Mouse (Mus musculus): ENCODE measurements at regions not wholly inside any gene's neighbourhood (a gene's known extent, or its start where the extent isn't known, plus 50 kb on each side); places are given as distances from the start of the nearest gene placed in this dataset.

DNA sequence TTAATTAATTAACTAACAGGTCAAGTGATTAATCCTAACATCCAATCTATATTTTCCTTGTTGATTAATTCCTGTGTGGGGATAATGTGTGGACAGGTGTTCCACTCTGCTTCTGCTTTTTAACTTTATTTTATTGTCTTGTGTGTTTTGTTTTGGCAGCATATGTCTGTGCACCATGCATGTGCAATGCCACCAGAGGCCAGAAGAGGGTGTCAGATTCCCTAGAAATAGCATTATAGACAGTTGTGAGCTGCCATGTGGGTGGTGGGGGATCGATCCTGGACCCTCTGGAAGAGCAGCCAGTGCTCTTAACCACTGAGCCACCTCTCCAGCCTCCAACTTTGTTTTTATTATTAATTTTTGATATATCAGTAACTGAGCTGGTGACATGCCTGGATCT is 65.6 kb downstream of the En1 start:
- H3K36me3 ChIP-seq, result no peaks in the 10 kb centered on the region
- H3K9me3 ChIP-seq, result no peaks in the 10 kb centered on the region
- H3K27ac ChIP-seq, result no peak overlapping the region
- no peaks in the 10 kb centered on the region for H3K4me1 ChIP-seq (replicated peaks)
- H3K4me3 ChIP-seq, result no peak overlapping the region
- H3K27me3 ChIP-seq (ENCODE audit: insufficient read depth, poor library complexity, severe bottlenecking), result no peaks in the 10 kb centered on the region
- DNase-seq (ENCODE audit: low spot score), result no peak
- whole genome bisulfite sequencing, result 83% methylated on average over 1 of the region's 1 CpGs

DNA sequence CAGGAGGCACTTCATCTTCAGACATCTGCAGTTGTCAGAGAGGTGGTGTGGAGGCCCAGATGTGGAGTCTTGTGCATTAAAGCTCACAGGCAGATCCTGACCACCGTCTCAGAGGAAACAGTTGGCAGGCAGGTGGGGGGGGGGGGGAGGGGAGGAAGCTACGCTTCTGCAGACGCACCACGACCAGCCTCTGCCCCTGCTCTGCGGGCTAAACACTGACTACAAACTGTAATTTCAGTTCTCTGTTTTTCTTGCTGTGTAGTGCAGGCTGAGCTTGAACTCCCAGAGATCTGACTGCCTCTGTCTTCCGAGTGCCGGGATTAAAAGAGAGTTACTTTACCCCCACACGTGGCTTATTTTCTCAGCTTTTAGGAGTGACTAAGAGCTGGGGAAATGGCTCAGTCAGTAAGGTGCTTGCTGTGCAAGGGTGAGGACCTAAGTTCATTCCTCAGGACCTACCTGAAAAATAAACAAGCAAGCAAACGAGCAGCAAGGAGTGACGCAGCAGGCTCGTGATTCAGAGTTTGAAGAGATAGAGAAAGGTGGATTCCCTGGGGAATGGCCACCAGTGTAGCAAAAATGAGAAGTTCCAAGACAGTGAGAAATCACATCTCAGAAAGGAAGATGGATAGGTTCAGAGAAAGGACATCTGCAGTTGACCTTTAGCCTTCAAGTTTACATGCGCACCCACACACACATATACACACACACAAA is 81.5 kb downstream of the En1 start:
- H3K9me3 ChIP-seq, result no peaks in the 10 kb centered on the region
- H3K4me1 ChIP-seq (replicated peaks), result no peaks in the 10 kb centered on the region; the same call in 1 of the 2 replicates
- H3K27ac ChIP-seq, result no peak overlapping the region
- 0 out of 2 replicates have a peak, but pooled peaks cover 3% of the 10 kb centered on the region for H3K27me3 ChIP-seq (ENCODE audit: insufficient read depth, poor library complexity, severe bottlenecking)
- no peak overlapping the region for H3K4me3 ChIP-seq
- DNase-seq (ENCODE audit: low spot score), result no peak
- 67% methylated on average over 12 of the region's 12 CpGs for WGBS
- no peaks in the 10 kb centered on the region for H3K36me3 ChIP-seq

DNA sequence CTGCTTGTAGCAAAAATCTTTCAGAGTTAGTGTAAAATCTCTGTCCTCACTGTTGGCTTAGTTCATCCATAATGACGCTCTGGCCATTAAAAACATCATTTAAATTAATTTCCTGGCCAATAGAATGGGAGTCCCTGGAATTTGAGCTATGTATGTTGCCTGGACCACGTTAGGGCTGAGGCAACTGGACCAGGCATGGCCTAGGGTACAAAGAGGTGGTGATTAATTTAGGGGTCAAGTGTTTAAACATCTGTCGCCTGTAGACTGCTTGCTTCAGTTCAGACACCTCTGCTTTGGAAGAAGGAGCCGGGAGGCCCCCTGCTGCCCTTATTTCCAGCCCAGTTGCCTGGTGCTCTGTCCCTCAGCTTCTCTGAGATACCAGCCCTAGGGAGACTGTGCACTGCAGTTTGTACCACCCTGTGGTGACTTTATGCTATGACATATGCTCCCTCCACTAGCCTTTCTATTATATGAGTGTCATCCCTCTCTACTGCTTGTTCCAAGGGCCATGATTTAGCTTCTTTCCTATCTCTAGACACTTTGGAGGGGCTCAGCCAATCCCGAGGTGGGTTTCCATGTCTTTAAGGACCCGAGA is 83.5 kb downstream of the En1 start:
- Histone ChIP-seq H3K36me3 (no peaks in the 10 kb centered on the region), H3K4me3 (no peak overlapping the region), H3K27ac (no peak overlapping the region), H3K9me3 (no peaks in the 10 kb centered on the region), H3K27me3 (ENCODE audit: insufficient read depth, poor library complexity, severe bottlenecking) (0 out of 2 replicates have a peak, but pooled peaks cover 3% of the 10 kb centered on the region), H3K4me1 (replicated peaks) (no peaks in the 10 kb centered on the region; the same call in 1 of the 2 replicates)
- 60% methylated on average over 6 of the region's 6 CpGs for WGBS
- DNase-seq (ENCODE audit: low spot score), result peak; percentile 15

DNA sequence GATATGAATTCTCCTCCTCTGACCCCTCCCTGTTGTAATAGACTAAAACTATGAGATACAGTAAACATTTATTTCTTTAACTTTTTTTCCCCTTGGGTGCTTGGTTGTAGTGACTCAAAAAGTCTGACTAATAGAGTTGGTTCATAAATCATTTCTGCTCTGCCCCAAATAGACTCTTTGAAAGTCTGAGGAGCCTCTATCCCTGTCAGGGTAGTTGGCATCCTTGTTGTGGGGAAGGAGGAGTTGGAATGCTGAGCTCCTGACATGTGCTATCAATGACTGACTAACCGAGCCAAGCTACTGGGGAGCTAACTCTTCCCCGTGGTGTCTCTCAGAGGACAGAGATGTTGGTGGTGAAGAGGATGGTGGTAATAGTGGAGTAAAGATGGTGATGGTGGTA is 89.4 kb downstream of the En1 start:
- H3K4me3 ChIP-seq, result no peak overlapping the region
- H3K27me3 ChIP-seq (ENCODE audit: insufficient read depth, poor library complexity, severe bottlenecking), result 0 out of 2 replicates have a peak, but pooled peaks cover 3% of the 10 kb centered on the region
- no peak for DNase-seq (ENCODE audit: low spot score)
- WGBS, result 87% methylated on average over 2 of the region's 2 CpGs
- H3K9me3 ChIP-seq, result no peaks in the 10 kb centered on the region
- no peak overlapping the region for H3K27ac ChIP-seq
- no peaks in the 10 kb centered on the region for H3K4me1 ChIP-seq (replicated peaks)
- H3K36me3 ChIP-seq, result no peaks in the 10 kb centered on the region

DNA sequence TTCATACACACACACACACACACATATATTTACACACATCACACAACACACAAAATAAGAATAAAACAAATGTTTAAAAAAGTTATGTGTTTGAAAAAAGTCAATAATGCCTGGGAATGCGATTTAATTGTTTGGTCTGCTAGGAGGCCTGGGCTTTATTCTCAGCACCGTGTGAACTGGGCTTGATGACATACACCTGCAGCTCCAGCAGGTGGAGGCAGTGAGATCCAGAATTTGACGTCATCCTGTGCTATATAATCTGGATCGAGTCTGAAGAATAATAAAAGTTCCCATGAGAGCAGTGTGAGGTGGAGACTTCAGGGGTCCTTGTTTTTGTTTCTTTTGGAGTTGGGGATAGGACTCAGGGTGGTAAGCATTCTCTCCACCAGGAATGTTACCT is 96.0 kb downstream of the En1 start:
- Histone ChIP-seq H3K27ac (no peak overlapping the region), H3K9me3 (peaks cover 4% of the 10 kb centered on the region; the same call in 1 of the 2 replicates), H3K36me3 (no peaks in the 10 kb centered on the region), H3K27me3 (ENCODE audit: insufficient read depth, poor library complexity, severe bottlenecking) (no peaks in the 10 kb centered on the region), H3K4me1 (replicated peaks) (no peaks in the 10 kb centered on the region), H3K4me3 (no peak overlapping the region)
- DNase-seq (ENCODE audit: low spot score), result no peak
- 74% methylated on average over 4 of the region's 4 CpGs for WGBS

DNA sequence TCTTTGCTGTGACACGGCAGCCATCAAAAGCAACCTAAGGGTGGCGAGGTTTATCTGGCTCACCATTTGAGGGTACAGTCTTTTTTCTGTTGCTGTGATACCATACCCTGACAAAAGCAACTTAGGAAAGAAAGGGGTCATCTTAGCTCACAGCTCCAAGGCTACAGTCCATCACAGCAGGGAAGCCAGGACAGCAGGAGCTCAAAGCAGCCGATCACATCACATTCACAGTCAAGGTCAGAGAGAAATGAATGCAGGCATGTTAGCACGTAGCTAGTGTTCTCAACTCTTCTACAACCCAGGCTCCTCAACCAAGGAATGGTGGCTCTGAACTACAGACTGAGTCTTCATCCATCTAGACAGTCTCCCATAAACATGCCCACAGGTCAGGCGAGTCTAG is 102.0 kb downstream of the En1 start:
- WGBS, result 70% methylated on average over 5 of the region's 5 CpGs
- DNase-seq (ENCODE audit: low spot score), result no peak
- no peaks in the 10 kb centered on the region for H3K9me3 ChIP-seq
- H3K36me3 ChIP-seq, result no peaks in the 10 kb centered on the region
- H3K4me1 ChIP-seq (replicated peaks), result no peaks in the 10 kb centered on the region
- H3K27me3 ChIP-seq (ENCODE audit: insufficient read depth, poor library complexity, severe bottlenecking), result no peaks in the 10 kb centered on the region
- H3K4me3 ChIP-seq, result no peak overlapping the region
- no peak overlapping the region for H3K27ac ChIP-seq

DNA sequence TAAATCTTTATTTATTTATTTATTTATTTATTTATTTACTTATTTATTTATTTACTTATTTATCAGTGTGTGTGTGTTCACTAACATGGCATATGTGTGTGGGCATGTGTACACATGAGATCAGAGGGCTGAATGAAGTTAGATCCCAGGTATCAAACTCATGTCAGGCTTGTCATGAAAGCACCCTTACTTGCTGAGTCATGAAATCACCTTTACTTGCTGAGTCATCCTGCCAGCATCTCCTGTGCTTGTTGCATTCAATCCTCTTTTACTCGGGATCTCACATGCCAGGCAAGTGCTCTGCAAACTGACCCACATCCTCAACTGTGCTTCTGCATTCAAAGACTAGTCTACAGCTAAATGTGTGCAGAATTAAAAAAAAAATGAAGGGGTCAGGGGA is 103.8 kb downstream of the En1 start:
- 77% methylated on average over 1 of the region's 1 CpGs for WGBS
- Histone ChIP-seq H3K4me3 (no peak overlapping the region), H3K27me3 (ENCODE audit: insufficient read depth, poor library complexity, severe bottlenecking) (no peaks in the 10 kb centered on the region), H3K27ac (no peak overlapping the region), H3K36me3 (no peaks in the 10 kb centered on the region), H3K4me1 (replicated peaks) (no peaks in the 10 kb centered on the region), H3K9me3 (no peaks in the 10 kb centered on the region)
- DNase-seq (ENCODE audit: low spot score), result no peak

DNA sequence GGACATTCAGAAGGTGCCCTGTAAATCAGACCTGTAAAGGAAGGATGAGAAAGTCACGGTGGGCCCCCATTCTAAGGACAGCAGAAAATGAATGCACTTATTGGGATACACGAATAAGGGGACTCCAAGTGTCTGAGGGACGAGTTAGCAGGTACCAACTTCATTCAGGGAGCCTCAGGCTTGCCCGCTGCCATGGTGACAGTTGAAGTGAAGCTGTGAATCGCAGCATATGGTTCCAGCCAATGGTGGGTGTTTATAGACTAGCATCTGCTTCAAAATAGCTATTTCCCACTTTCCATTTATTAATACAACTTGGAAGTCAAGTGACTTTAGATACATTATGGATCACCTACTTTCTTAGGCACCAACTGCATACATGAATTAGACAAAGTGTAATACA is 106.3 kb downstream of the En1 start:
- Histone ChIP-seq H3K27ac (no peak overlapping the region), H3K27me3 (ENCODE audit: insufficient read depth, poor library complexity, severe bottlenecking) (no peaks in the 10 kb centered on the region), H3K4me3 (no peak overlapping the region), H3K36me3 (no peaks in the 10 kb centered on the region), H3K9me3 (no peaks in the 10 kb centered on the region), H3K4me1 (replicated peaks) (no peaks in the 10 kb centered on the region)
- no peak for DNase-seq (ENCODE audit: low spot score)
- WGBS, result 71% methylated on average over 5 of the region's 5 CpGs

DNA sequence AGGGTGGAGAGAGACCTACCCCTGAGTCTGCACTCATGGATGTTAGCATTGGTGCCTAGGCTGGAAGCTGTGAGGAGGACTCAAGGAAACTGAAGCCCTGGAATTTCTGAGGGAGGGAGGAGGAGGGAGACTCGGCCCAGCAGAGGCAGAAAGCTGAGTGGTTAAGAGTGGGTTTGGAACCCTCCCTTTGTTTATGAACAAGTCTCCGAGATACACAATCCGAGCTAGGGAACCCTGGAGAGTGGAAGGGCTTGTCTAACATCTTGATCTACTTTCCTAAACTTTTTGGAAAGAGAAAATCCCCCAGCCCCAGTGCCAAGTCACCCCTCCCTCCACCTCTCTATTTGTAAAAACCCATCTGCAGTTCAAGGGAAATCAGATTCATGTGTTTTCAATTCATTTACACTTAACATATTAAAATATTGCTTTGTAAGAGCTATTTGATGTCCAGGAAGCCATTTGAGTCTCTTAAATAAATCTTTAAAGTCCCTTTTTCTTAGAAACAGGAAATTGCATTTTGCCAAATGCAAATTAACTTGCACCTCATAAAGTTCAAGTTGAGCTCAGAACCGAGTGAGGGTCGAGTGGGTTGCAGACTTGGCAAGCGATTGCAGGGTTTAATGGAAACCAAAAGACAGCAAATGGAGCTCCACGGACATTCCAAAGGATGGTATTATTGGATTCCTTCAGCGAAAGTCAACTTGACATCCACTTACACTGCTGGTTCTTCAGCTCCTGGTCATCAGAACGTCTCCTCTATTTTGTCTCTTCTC is 113.1 kb downstream of the En1 start:
- WGBS, result 84% methylated on average over 9 of the region's 9 CpGs
- Histone ChIP-seq H3K36me3 (no peaks in the 10 kb centered on the region), H3K4me3 (no peak overlapping the region), H3K27ac (no peak overlapping the region), H3K27me3 (ENCODE audit: insufficient read depth, poor library complexity, severe bottlenecking) (no peaks in the 10 kb centered on the region), H3K4me1 (replicated peaks) (no peaks in the 10 kb centered on the region), H3K9me3 (peaks cover 4% of the 10 kb centered on the region; the same call in 1 of the 2 replicates)
- DNase-seq (ENCODE audit: low spot score), result no peak

DNA sequence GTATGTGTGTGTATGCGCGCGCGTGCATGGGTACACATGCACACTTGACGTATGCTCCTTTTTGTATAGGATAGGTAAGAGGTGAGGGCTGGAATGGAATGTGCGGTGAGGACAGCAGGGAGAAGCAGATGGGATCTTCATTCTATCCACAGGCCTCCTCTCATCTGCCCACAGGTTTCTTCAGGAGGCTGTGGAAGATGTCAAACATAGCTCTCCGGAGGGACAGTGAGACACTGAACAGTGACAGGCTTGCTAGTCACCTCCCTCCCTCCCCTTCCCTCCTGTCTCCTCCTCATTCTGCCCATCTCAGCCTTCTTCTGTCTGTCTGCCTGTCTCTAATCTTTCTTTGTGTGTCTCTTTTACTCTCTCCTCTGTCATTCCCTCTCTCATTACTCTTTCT is 124.6 kb downstream of the En1 start:
- Histone ChIP-seq H3K4me3 (no peak overlapping the region), H3K9me3 (no peaks in the 10 kb centered on the region), H3K27me3 (ENCODE audit: insufficient read depth, poor library complexity, severe bottlenecking) (no peaks in the 10 kb centered on the region), H3K27ac (no peak overlapping the region), H3K36me3 (no peaks in the 10 kb centered on the region), H3K4me1 (replicated peaks) (no peaks in the 10 kb centered on the region)
- no peak for DNase-seq (ENCODE audit: low spot score)
- WGBS, result 89% methylated on average over 7 of the region's 7 CpGs

DNA sequence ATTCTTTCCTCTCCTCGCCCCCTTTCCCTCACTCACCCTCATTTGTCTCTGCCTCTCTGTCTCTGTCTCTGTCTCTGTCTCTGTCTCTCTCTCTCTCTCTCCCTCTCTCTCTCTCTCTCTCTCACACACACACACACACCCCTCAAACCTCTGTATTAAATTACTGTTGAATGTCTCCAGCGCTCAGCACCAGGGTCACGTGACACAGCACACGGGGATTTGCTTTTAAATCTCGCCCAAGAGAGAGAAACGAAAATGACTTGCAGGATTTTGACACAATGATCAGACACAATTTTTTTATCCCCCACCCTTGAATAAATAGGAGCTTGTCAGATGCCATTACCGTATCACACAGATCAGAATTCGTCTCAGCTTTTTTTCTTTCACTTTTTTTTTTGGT is 125.2 kb downstream of the En1 start:
- no peak for DNase-seq (ENCODE audit: low spot score)
- H3K36me3 ChIP-seq, result no peaks in the 10 kb centered on the region
- H3K4me1 ChIP-seq (replicated peaks), result no peaks in the 10 kb centered on the region
- H3K27ac ChIP-seq, result no peak overlapping the region
- no peaks in the 10 kb centered on the region for H3K27me3 ChIP-seq (ENCODE audit: insufficient read depth, poor library complexity, severe bottlenecking)
- no peak overlapping the region for H3K4me3 ChIP-seq
- no peaks in the 10 kb centered on the region for H3K9me3 ChIP-seq
- WGBS, result 79% methylated on average over 8 of the region's 8 CpGs

DNA sequence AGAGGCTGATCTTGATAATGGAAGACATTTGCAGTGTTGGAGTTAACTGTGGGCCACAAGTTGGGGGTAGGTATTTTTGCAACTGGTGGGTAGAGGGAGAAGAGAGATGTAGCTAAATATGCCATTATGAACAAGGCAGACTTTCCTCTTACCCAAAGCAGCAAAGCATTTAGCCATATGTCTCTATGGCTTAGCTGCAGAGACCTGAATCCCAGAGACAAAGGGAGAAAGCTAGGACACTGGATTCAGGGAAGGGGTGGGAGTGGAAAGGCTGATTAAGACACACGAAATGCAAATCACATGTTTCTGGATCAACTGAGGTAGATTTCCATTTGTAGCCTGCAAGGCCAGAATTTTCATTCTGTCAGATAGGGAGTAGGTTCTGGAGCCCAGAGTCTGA is 129.8 kb downstream of the En1 start:
- H3K27me3 ChIP-seq (ENCODE audit: insufficient read depth, poor library complexity, severe bottlenecking), result no peaks in the 10 kb centered on the region
- H3K9me3 ChIP-seq, result no peaks in the 10 kb centered on the region
- H3K4me1 ChIP-seq (replicated peaks), result no peaks in the 10 kb centered on the region
- H3K27ac ChIP-seq, result no peak overlapping the region
- no peak overlapping the region for H3K4me3 ChIP-seq
- 73% methylated on average over 1 of the region's 1 CpGs for WGBS
- H3K36me3 ChIP-seq, result no peaks in the 10 kb centered on the region
- DNase-seq (ENCODE audit: low spot score), result no peak

DNA sequence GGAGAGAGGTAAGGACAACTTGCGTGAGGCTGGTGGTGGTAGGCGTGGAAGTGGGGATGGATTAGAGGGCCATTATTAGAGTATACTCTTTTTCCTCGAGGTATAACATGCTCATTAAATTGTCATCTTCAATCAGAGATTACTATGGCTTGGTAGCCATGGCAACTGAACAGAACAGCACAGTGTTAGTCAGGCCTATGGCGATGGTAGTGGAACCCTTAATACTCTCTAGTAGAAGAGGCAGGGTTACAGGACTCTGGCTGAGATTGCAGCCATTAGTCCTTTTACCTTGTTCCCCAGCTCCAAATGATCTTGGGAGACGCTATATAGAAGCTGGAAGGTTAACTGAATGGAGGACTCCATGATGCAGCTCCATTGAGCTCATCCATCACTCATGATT is 131.5 kb downstream of the En1 start:
- Histone ChIP-seq H3K9me3 (no peaks in the 10 kb centered on the region), H3K4me3 (no peak overlapping the region), H3K27me3 (ENCODE audit: insufficient read depth, poor library complexity, severe bottlenecking) (no peaks in the 10 kb centered on the region), H3K27ac (no peak overlapping the region), H3K4me1 (replicated peaks) (no peaks in the 10 kb centered on the region), H3K36me3 (no peaks in the 10 kb centered on the region)
- no peak for DNase-seq (ENCODE audit: low spot score)
- WGBS, result 85% methylated on average over 5 of the region's 5 CpGs

All from hindbrain, embryonic 10.5 days (tissue).